9 mouse cellular contexts compared by ENCODE assay signal in the genomic region with DNA sequence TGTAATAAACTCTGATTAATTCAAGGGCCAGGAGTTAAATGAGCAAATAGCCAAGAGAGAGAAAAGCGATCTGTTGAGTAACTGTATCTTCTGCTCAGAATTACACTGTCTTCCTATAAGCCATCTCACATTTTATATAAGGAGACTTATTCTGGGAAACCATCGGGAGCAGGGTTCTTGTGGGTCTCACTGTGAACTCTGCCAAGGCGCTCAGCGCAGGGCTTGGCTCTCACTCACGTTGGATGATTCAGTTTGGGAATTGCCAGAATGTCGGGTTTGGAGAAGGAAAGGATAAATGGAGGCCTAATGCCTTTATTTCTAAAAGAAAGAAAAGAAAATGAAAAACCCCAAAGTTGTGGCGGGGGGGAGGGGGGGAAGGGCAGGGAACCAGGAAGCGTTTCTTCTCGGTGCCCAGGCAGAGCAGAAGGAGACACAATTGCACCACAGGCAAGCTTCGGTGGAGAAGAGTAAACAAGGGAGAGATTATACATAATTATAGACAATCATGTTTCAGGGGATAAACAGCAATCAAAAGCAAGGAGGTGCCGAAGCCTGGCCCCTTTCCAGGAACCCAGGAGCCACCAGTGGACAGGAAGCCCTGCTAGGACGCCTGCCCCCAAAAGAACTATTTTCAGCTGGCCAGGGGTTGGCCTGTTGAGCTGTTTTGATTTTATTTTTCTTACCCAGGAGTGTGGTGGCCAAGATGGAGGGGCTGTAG.
DNase-seq lines count a peak whose midpoint lies in the region; ATAC-seq and TF ChIP-seq lines count a peak whose summit lies in the region.
"Had no signal": no experiment of that assay in that cellular context is flagged by ENCODE, and none has a peak within 500 bp of the region (broad histone marks: within the 10 kb centered on the region; RNA-seq: fewer than 3 reads in every experiment).

No protein-coding gene starts in this region.

- no peak for TF ChIP-seq CTCF in lung, adult 2 months (IDR thresholded peaks at IDR 0.05; ENCODE audit: insufficient read depth, low read length)

- H3K4me1 ChIP-seq in lung, embryonic 15.5 days = peaks cover 17% of the 10 kb centered on the region
- H3K4me1 ChIP-seq in lung, adult 2 months (ENCODE audit: control insufficient read depth, insufficient read depth, low read length) = no peaks in the 10 kb centered on the region
- H3K4me1 ChIP-seq in hindbrain, embryonic 13.5 days (replicated peaks) = peaks cover 17% of the 10 kb centered on the region; the same call in 1 of the 2 replicates
- H3K4me1 ChIP-seq in liver, embryonic 11.5 days (replicated peaks; ENCODE audit: control insufficient read depth, insufficient read depth, low read length) = no peaks in the 10 kb centered on the region

- no peak overlapping the region for H3K4me2 ChIP-seq in lung, embryonic 15.5 days
- H3K4me2 ChIP-seq in hindbrain, embryonic 13.5 days = no peak overlapping the region
- no peak overlapping the region for H3K4me2 ChIP-seq in liver, embryonic 11.5 days

- ATAC-seq in frontal cortex, adult (ENCODE audit: low TSS enrichment) = peak; percentile 93
- no peak for ATAC-seq in lung, embryonic 15.5 days (ENCODE audit: borderline replicate concordance, extremely low read depth, low FRiP score, low TSS enrichment)
- no peak for ATAC-seq in hindbrain, embryonic 13.5 days (ENCODE audit: low FRiP score)
- no peak for ATAC-seq in liver, embryonic 11.5 days (replicated peaks; ENCODE audit: low FRiP score)

- no peak overlapping the region for H3K9ac ChIP-seq in lung, embryonic 15.5 days
- H3K9ac ChIP-seq in hindbrain, embryonic 13.5 days = no peak overlapping the region
- H3K9ac ChIP-seq in liver, embryonic 11.5 days (ENCODE audit: low read depth, low read length) = no peak overlapping the region

- DNase-seq in frontal cortex, postnatal 25 days (ENCODE audit: low spot score in 2 of 2) = no peak
- DNase-seq in lung, adult 2 months = no peak
- DNase-seq in left cerebral cortex, adult 9 months (ENCODE audit: low spot score in 2 of 2) = peak; percentile 23 to 71
- DNase-seq in right cerebral cortex, postnatal 25 days = peak; percentile 35
- DNase-seq in liver, embryonic 11.5 days (ENCODE audit: low spot score) = no peak

- H3K9me3 ChIP-seq in lung, embryonic 15.5 days = no peaks in the 10 kb centered on the region
- H3K9me3 ChIP-seq in hindbrain, embryonic 13.5 days = no peaks in the 10 kb centered on the region
- no peaks in the 10 kb centered on the region for H3K9me3 ChIP-seq in liver, embryonic 11.5 days (ENCODE audit: control insufficient read depth, low read length)

- H3K36me3 ChIP-seq in lung, embryonic 15.5 days = no peaks in the 10 kb centered on the region
- H3K36me3 ChIP-seq in hindbrain, embryonic 13.5 days = no peaks in the 10 kb centered on the region
- H3K36me3 ChIP-seq in liver, embryonic 11.5 days (ENCODE audit: control insufficient read depth, insufficient read depth, low read length) = no peaks in the 10 kb centered on the region

- peak overlapping the region; percentile 48; the same call in 1 of the 2 replicates for H3K27ac ChIP-seq in lung, embryonic 15.5 days
- H3K27ac ChIP-seq in hindbrain, embryonic 13.5 days = no peak overlapping the region
- no peak overlapping the region for H3K27ac ChIP-seq in liver, embryonic 11.5 days (ENCODE audit: low read depth, low read length)

- no peak overlapping the region for H3K4me3 ChIP-seq in lung, embryonic 15.5 days
- no peak overlapping the region for H3K4me3 ChIP-seq in lung, adult 2 months (replicated peaks; ENCODE audit: extremely low read depth, low read depth, low read length)
- no peak overlapping the region for H3K4me3 ChIP-seq in hindbrain, embryonic 13.5 days
- no peak overlapping the region for H3K4me3 ChIP-seq in liver, embryonic 11.5 days (ENCODE audit: low read depth, low read length)
- H3K4me3 ChIP-seq: myocyte had no signal

- no peaks in the 10 kb centered on the region for H3K27me3 ChIP-seq in lung, embryonic 15.5 days
- no peaks in the 10 kb centered on the region for H3K27me3 ChIP-seq in hindbrain, embryonic 13.5 days
- no peaks in the 10 kb centered on the region for H3K27me3 ChIP-seq in liver, embryonic 11.5 days (replicated peaks; ENCODE audit: control insufficient read depth, insufficient read depth, low read length)

- TF ChIP-seq POLR2A in lung, adult 2 months (IDR thresholded peaks at IDR 0.05; ENCODE audit: borderline replicate concordance, extremely low read depth, low read depth, low read length) = no peak

- WGBS in lung, embryonic 15.5 days = 49% methylated on average over 12 of the region's 12 CpGs
- WGBS in lung, adult 2 months = 41% methylated on average over 12 of the region's 12 CpGs
- WGBS in hindbrain, embryonic 13.5 days = 67% methylated on average over 12 of the region's 12 CpGs
- WGBS in liver, embryonic 11.5 days = 64% methylated on average over 12 of the region's 12 CpGs

Comparison
In these comparisons a context has a peak if more than half of its experiments do, and no peak if none do; other contexts are left out.
1. DNase-seq: peak in left cerebral cortex, adult 9 months (2 of 2) and right cerebral cortex, postnatal 25 days (single experiment); none in frontal cortex, postnatal 25 days (0 of 2), lung, adult 2 months (single experiment) and liver, embryonic 11.5 days (single experiment).